8 mouse cellular contexts compared by ENCODE assay signal in genomic region chr1:132335378-132335965, GRCm38 (mm10). TPM values are rescaled to one million over a fixed set of nuclear protein-coding genes. Genes with fewer than 3 reads are reported as not detected.
DNase-seq lines count a peak whose midpoint lies in the region; ATAC-seq lines count a peak whose summit lies in the region.

No protein-coding gene starts in this region.

- H3K36me3 ChIP-seq in liver, embryonic 13.5 days = peaks cover 16% of the 10 kb centered on the region
- peaks cover 27% of the 10 kb centered on the region for H3K36me3 ChIP-seq in forebrain, embryonic 14.5 days (ENCODE audit: control insufficient read depth, insufficient read depth, low read length)

- H3K9me3 ChIP-seq in liver, embryonic 13.5 days (replicated peaks) = no peaks in the 10 kb centered on the region
- H3K9me3 ChIP-seq in forebrain, embryonic 14.5 days (replicated peaks; ENCODE audit: control insufficient read depth, low read length) = no peaks in the 10 kb centered on the region

- H3K4me1 ChIP-seq in liver, embryonic 13.5 days (replicated peaks) = peaks cover 60% of the 10 kb centered on the region
- peaks cover 39% of the 10 kb centered on the region for H3K4me1 ChIP-seq in forebrain, embryonic 14.5 days (ENCODE audit: control insufficient read depth, insufficient read depth, low read length)

- ATAC-seq in liver, embryonic 13.5 days (ENCODE audit: low read depth) = no peak
- no peak for ATAC-seq in forebrain, embryonic 14.5 days

- intact Hi-C loops in heart, postnatal 25 days (cut with DNase I) = no loop called here
- intact Hi-C loops in left cerebral cortex, postnatal 36 days (cut with DNase I) = no loop called here

- H3K27ac ChIP-seq in liver, embryonic 13.5 days = peak overlapping the region; percentile 79; the same call in 1 of the 2 replicates
- H3K27ac ChIP-seq in forebrain, embryonic 14.5 days (ENCODE audit: low read depth, low read length) = no peak overlapping the region

- no peak overlapping the region for H3K4me3 ChIP-seq in liver, embryonic 13.5 days (replicated peaks)
- H3K4me3 ChIP-seq in forebrain, embryonic 14.5 days (ENCODE audit: low read depth, low read length) = no peak overlapping the region

- H3K9ac ChIP-seq in liver, embryonic 13.5 days = no peak overlapping the region
- H3K9ac ChIP-seq in forebrain, embryonic 14.5 days (ENCODE audit: low read length) = no peak overlapping the region

- 63% methylated on average over 12 of the region's 12 CpGs for WGBS in liver, embryonic 13.5 days (ENCODE audit: insufficient replicate concordance)
- 18% methylated on average over 12 of the region's 12 CpGs for WGBS in forebrain, embryonic 14.5 days

- no peaks in the 10 kb centered on the region for H3K27me3 ChIP-seq in liver, embryonic 13.5 days
- H3K27me3 ChIP-seq in forebrain, embryonic 14.5 days (replicated peaks; ENCODE audit: control insufficient read depth, insufficient read depth, low read length) = no peaks in the 10 kb centered on the region

- H3K4me2 ChIP-seq in liver, embryonic 13.5 days = no peak overlapping the region
- H3K4me2 ChIP-seq in forebrain, embryonic 14.5 days (ENCODE audit: low read length) = no peak overlapping the region

- peak; percentile 84 for DNase-seq in 3134 (ENCODE audit: extremely low read depth, insufficient read length, low spot score)
- peak; percentile 82 for DNase-seq in NIH3T3 (ENCODE audit: low read depth)
- peak; percentile 59 for DNase-seq in heart, postnatal 25 days (ENCODE audit: low spot score)
- DNase-seq in liver, embryonic 13.5 days = no peak
- no peak for DNase-seq in left cerebral cortex, postnatal 36 days (ENCODE audit: low spot score in 2 of 2)
- no peak for DNase-seq in c-Kit-positive CD71-positive TER-119-positive erythroid progenitor cells, embryonic 14.5 days (ENCODE audit: low spot score)
- no peak for DNase-seq in adipocyte (ENCODE audit: low spot score)
- no peak for DNase-seq in forebrain, embryonic 14.5 days (ENCODE audit: low spot score)

RNA-seq across cellular contexts. Expression of gene Nuak2, which starts 19.5 kb away (rescaled TPM):
- 1 to 10 TPM; 4.1 to 4.3 TPM for total RNA-seq in heart, postnatal 25 days (2021)
- 1.6 and 1.8 TPM in 2 replicates for polyA plus RNA-seq in liver, embryonic 13.5 days (2015; fragmentation: Nextera tagmentation; extraction: Ambion mirVana)
- total RNA-seq in left cerebral cortex, postnatal 36 days (2021) = 1 to 10 TPM in 1 of 2 experiments, under 1 TPM in 1; 0.62 to 1.6 TPM
- polyA plus RNA-seq in forebrain, embryonic 14.5 days (2014; fragmentation: Nextera tagmentation; extraction: Ambion mirVana) = 18.8 and 20.1 TPM in 2 replicates

RNA-seq across cellular contexts. Expression of gene Klhdc8a, which starts 37.0 kb away (rescaled TPM):
- 10 to 100 TPM; 22.3 to 28.8 TPM for total RNA-seq in heart, postnatal 25 days (2021)
- 0.03 and 0.06 TPM in 2 replicates for polyA plus RNA-seq in liver, embryonic 13.5 days (2015; fragmentation: Nextera tagmentation; extraction: Ambion mirVana)
- total RNA-seq in left cerebral cortex, postnatal 36 days (2021) = 10 to 100 TPM; 11.0 to 13.6 TPM
- polyA plus RNA-seq in forebrain, embryonic 14.5 days (2014; fragmentation: Nextera tagmentation; extraction: Ambion mirVana) = 3.4 TPM in 2 replicates

RNA-seq across cellular contexts. Expression of gene Tmcc2, which starts 55.6 kb away (rescaled TPM):
- total RNA-seq in heart, postnatal 25 days (2021) = 10 to 100 TPM; 17.0 to 18.5 TPM
- 456 and 511 TPM in 2 replicates for polyA plus RNA-seq in liver, embryonic 13.5 days (2015; fragmentation: Nextera tagmentation; extraction: Ambion mirVana)
- 100 to 1,000 TPM; 171 to 173 TPM for total RNA-seq in left cerebral cortex, postnatal 36 days (2021)
- polyA plus RNA-seq in forebrain, embryonic 14.5 days (2014; fragmentation: Nextera tagmentation; extraction: Ambion mirVana) = 18.2 and 23.1 TPM in 2 replicates

Comparison
In these comparisons a context has a peak if more than half of its experiments do, and no peak if none do; other contexts are left out.
1. DNase-seq: peak in 3134 (single experiment), NIH3T3 (single experiment) and heart, postnatal 25 days (single experiment); none in liver, embryonic 13.5 days (single experiment), left cerebral cortex, postnatal 36 days (0 of 2), c-Kit-positive CD71-positive TER-119-positive erythroid progenitor cells, embryonic 14.5 days (single experiment), adipocyte (single experiment) and forebrain, embryonic 14.5 days (single experiment).
2. RNA of gene Tmcc2, which starts 55.6 kb away (total RNA-seq): 171 to 173 TPM in left cerebral cortex, postnatal 36 days; 17.0 to 18.5 TPM in heart, postnatal 25 days; every median in the first group is over 4 times any median in the second.